Comparison of ENCODE assay signal across 27 mouse cellular contexts in the genomic region with DNA sequence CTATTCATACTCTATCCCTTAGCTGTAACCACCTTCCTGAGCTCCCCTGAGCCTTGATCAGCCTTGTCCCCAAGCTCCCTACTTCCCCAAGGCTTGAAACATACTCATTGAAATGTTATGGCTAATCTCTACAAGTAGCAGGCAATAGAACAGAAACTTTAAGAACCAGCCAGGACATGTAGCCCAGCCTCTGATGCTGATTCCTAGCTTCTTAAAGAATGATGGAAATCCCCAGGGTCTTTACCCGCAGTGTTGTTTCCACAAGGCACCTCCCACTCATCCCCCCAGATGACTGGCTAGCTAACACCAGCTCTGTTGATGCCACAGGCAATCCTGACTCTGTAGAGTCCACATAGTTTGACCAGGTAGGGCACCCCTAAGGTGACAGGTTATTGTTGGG. TPM values are rescaled to one million over a fixed set of nuclear protein-coding genes. Genes with fewer than 3 reads are reported as not detected.
"Had no signal": no experiment of that assay in that cellular context is flagged by ENCODE, and none has a peak within 500 bp of the region (broad histone marks: within the 10 kb centered on the region; RNA-seq: fewer than 3 reads in every experiment).

No protein-coding gene starts in this region.

- DNase-seq: lung, adult 18-20 months; lung, embryonic 14.5 days; lung, postnatal 10 days; lung, postnatal 4 days; midbrain, embryonic 14.5 days; retina, postnatal 1 day; right cerebral cortex, adult 18-20 months; right cerebral cortex, postnatal 25 days; right cerebral cortex, postnatal 4 days; spleen, adult 18-20 months; thymus, adult 18-20 months; thymus, postnatal 14 days; thymus, postnatal 36 days had no signal

- H3K36me3 ChIP-seq: midbrain, embryonic 10.5 days; neural tube, embryonic 13.5 days; neural tube, embryonic 15.5 days had no signal

- H3K9me3 ChIP-seq: midbrain, embryonic 10.5 days; neural tube, embryonic 13.5 days; neural tube, embryonic 15.5 days had no signal

- H3K4me1 ChIP-seq: neural tube, embryonic 13.5 days; neural tube, embryonic 15.5 days had no signal

- H3K4me2 ChIP-seq: lung, embryonic 14.5 days; neural tube, embryonic 13.5 days; neural tube, embryonic 15.5 days had no signal

- H3K27me3 ChIP-seq: neural tube, embryonic 13.5 days had no signal

- H3K4me3 ChIP-seq: midbrain, embryonic 10.5 days; myocyte; neural tube, embryonic 13.5 days; neural tube, embryonic 15.5 days had no signal

- H3K27ac ChIP-seq: liver, embryonic 14.5 days; midbrain, embryonic 10.5 days; neural tube, embryonic 13.5 days; neural tube, embryonic 15.5 days had no signal

- ATAC-seq: midbrain, embryonic 16.5 days had no signal

- H3K9ac ChIP-seq: liver, embryonic 14.5 days; lung, embryonic 14.5 days; neural tube, embryonic 13.5 days; neural tube, embryonic 15.5 days had no signal

RNA-seq across cellular contexts. Expression of gene Krt17, which starts 2.9 kb away (rescaled TPM):
- total RNA-seq: megakaryocyte, adult 5-6 weeks; megakaryocyte-erythroid progenitor cell, adult 5-6 weeks had no signal
- polyA plus RNA-seq: midbrain, embryonic 14.5 days; myocyte had no signal

RNA-seq across cellular contexts. Expression of gene Krt16, which starts 9.3 kb away (rescaled TPM):
- total RNA-seq: megakaryocyte, adult 5-6 weeks; megakaryocyte-erythroid progenitor cell, adult 5-6 weeks had no signal
- polyA plus RNA-seq: liver, embryonic 14.5 days; liver, embryonic 16.5 days; lung, embryonic 14.5 days; lung, embryonic 16.5 days; midbrain, embryonic 10.5 days; midbrain, embryonic 14.5 days; midbrain, embryonic 16.5 days; neural tube, embryonic 11.5 days; neural tube, embryonic 13.5 days; neural tube, embryonic 15.5 days; small intestine, adult 2 months had no signal

RNA-seq across cellular contexts. Expression of gene Krt42, which starts 11.7 kb away (rescaled TPM):
- total RNA-seq: megakaryocyte, adult 5-6 weeks; megakaryocyte-erythroid progenitor cell, adult 5-6 weeks had no signal
- polyA plus RNA-seq: liver, embryonic 14.5 days; liver, embryonic 16.5 days; lung, embryonic 14.5 days; lung, embryonic 16.5 days; midbrain, embryonic 10.5 days; midbrain, embryonic 14.5 days; midbrain, embryonic 16.5 days; myocyte; neural tube, embryonic 11.5 days; neural tube, embryonic 13.5 days; neural tube, embryonic 15.5 days; small intestine, adult 2 months; stomach, embryonic 14.5 days; stomach, embryonic 16.5 days had no signal

RNA-seq across cellular contexts. Expression of gene Krt14, which starts 50.6 kb away (rescaled TPM):
- total RNA-seq: megakaryocyte, adult 5-6 weeks; megakaryocyte-erythroid progenitor cell, adult 5-6 weeks had no signal
- polyA plus RNA-seq: lung, embryonic 14.5 days; midbrain, embryonic 14.5 days; small intestine, adult 2 months had no signal
